Mouse (Mus musculus) limb, embryonic 12.5 days (tissue): ENCODE measurements at regions not wholly inside any gene's neighbourhood (a gene's known extent, or its start where the extent isn't known, plus 50 kb on each side); places are given as distances from the start of the nearest gene placed in this dataset.

Source experiments
- ATAC-seq: fragments of 200-750 bp; cut with Nextera tagmentation; 2 replicates; pipeline ENCODE4 v1.8.0; 2017; ENCODE audit warnings: low read depth, moderate TSS enrichment; ENCODE audit not compliant: insufficient number of reproducible peaks, insufficient read depth, low FRiP score, low TSS enrichment
- H3K27ac ChIP-seq: fragments of 300-500 bp; sonication (generic); 2 replicates; pipeline ENCODE4 v1.5.1; 2016; ENCODE audit warnings: mild to moderate bottlenecking, moderate library complexity
- H3K27me3 ChIP-seq: fragments of 300-500 bp; sonication (generic); 2 replicates; pipeline ENCODE4 v1.6.1; 2016; ENCODE audit warnings: mild to moderate bottlenecking, moderate library complexity
- H3K36me3 ChIP-seq: fragments of 300-500 bp; sonication (generic); 2 replicates; pipeline ENCODE4 v1.6.1; 2016; ENCODE audit warnings: mild to moderate bottlenecking, moderate library complexity
- H3K4me1 ChIP-seq: fragments of 300-500 bp; sonication (generic); replicated peaks from 2 replicates; pipeline ENCODE4 v1.6.1; 2016
- H3K4me2 ChIP-seq: fragments of 300-500 bp; sonication (generic); 2 replicates; pipeline ENCODE4 v1.6.1; 2016; ENCODE audit warnings: mild to moderate bottlenecking, moderate library complexity
- H3K4me3 ChIP-seq: fragments of 300-500 bp; sonication (generic); replicated peaks from 2 replicates; pipeline ENCODE4 v1.5.1; 2016; ENCODE audit warnings: mild to moderate bottlenecking
- H3K9ac ChIP-seq: fragments of 300-500 bp; sonication (generic); replicated peaks from 2 replicates; pipeline ENCODE4 v1.6.1; 2016; ENCODE audit warnings: mild to moderate bottlenecking, moderate library complexity
- H3K9me3 ChIP-seq: fragments of 300-500 bp; sonication (generic); 2 replicates; pipeline ENCODE4 v1.6.1; 2016; ENCODE audit warnings: mild to moderate bottlenecking, moderate library complexity
- WGBS: fragments of 180-500 bp; shearing (Covaris S2); methylation state at CpG from one replicate; pipeline ENCODE4 v1.1.7; 2016; 5-methylcytosine and 5-hydroxymethylcytosine counted together

DNA sequence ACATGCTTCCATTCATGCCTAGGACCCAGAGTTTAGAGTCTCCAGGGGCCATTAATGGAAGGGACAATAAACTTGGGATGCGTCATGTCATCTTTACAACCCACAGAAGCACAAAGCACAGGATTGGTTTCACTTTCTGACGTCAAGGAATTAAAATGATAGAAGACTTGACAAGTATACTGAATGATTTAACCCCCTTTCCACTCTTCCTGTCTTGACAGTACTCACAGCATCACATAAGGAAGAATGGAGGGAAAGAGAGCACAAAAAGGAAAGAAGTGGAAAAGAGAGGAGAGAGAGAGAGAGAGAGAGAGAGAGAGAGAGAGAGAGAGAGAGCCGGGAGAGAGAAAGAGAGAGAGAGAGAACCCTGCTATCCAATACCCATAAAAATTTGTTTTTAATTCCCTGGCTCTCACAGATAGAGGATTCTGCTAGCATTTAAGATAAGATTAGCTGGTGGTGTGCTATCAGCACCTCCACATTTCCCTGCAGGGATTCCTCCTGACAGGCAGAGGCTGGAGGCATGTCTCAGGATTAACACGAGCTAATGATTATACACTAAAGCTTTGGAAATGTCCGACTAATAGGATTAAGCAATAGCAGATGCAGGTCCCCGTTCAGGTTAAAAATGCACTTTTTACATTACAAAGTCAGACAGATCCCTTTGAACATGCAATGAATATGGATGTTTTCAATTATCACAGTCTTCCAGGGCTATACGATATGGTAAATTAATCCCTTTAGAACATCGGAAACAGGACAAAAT is 210.2 kb downstream of the Olfr1505 start:
- no peak for ATAC-seq
- no peak overlapping the region for H3K27ac ChIP-seq
- no peak overlapping the region for H3K9ac ChIP-seq
- WGBS, result 6% methylated on average over 8 of the region's 8 CpGs
- H3K27me3 ChIP-seq, result peaks cover 3% of the 10 kb centered on the region; the same call in 1 of the 2 replicates
- H3K36me3 ChIP-seq, result no peaks in the 10 kb centered on the region
- no peaks in the 10 kb centered on the region for H3K9me3 ChIP-seq
- H3K4me3 ChIP-seq, result no peak overlapping the region
- peak overlapping the region; percentile 21; the same call in 1 of the 2 replicates for H3K4me2 ChIP-seq
- H3K4me1 ChIP-seq, result peaks cover 24% of the 10 kb centered on the region

GRCm38 (mm10) chr19:14124250-14124827 is 211.0 kb downstream of the Olfr1505 start:
- no peak overlapping the region for H3K27ac ChIP-seq
- no peak overlapping the region for H3K4me3 ChIP-seq
- WGBS, result 30% methylated on average over 5 of the region's 5 CpGs
- no peak overlapping the region for H3K9ac ChIP-seq
- H3K4me2 ChIP-seq, result 0 out of 2 replicates have a peak overlapping the region, but pooled peaks have one; percentile 21
- peaks cover 3% of the 10 kb centered on the region; the same call in 1 of the 2 replicates for H3K27me3 ChIP-seq
- ATAC-seq, result no peak
- H3K36me3 ChIP-seq, result no peaks in the 10 kb centered on the region
- H3K9me3 ChIP-seq, result no peaks in the 10 kb centered on the region
- H3K4me1 ChIP-seq, result peaks cover 29% of the 10 kb centered on the region

DNA sequence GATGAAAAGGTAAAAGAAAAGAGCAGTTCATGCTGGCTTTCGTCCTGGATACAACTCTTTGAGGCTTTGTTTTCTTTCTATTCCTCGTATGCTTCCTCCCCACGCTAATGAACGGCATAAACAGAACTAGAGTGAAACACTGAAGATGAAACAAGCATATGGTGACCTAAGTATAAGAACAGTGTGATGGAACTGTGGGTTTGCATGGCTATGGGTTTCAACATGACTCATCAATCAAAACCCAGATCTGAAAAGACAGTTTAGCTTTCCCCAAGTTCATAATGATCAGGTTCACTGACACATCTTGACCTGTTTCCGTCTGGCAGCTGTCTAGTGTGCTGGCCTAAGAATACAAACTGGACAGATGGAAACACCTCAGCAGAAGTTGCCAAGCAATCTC is 211.7 kb downstream of the Olfr1505 start:
- no peak overlapping the region for H3K9ac ChIP-seq
- H3K4me3 ChIP-seq, result no peak overlapping the region
- peaks cover 3% of the 10 kb centered on the region; the same call in 1 of the 2 replicates for H3K27me3 ChIP-seq
- H3K36me3 ChIP-seq, result no peaks in the 10 kb centered on the region
- no peak overlapping the region for H3K27ac ChIP-seq
- WGBS, result 67% methylated on average over 5 of the region's 5 CpGs
- peaks cover 29% of the 10 kb centered on the region for H3K4me1 ChIP-seq
- ATAC-seq, result no peak
- no peak overlapping the region for H3K4me2 ChIP-seq
- no peaks in the 10 kb centered on the region for H3K9me3 ChIP-seq

DNA sequence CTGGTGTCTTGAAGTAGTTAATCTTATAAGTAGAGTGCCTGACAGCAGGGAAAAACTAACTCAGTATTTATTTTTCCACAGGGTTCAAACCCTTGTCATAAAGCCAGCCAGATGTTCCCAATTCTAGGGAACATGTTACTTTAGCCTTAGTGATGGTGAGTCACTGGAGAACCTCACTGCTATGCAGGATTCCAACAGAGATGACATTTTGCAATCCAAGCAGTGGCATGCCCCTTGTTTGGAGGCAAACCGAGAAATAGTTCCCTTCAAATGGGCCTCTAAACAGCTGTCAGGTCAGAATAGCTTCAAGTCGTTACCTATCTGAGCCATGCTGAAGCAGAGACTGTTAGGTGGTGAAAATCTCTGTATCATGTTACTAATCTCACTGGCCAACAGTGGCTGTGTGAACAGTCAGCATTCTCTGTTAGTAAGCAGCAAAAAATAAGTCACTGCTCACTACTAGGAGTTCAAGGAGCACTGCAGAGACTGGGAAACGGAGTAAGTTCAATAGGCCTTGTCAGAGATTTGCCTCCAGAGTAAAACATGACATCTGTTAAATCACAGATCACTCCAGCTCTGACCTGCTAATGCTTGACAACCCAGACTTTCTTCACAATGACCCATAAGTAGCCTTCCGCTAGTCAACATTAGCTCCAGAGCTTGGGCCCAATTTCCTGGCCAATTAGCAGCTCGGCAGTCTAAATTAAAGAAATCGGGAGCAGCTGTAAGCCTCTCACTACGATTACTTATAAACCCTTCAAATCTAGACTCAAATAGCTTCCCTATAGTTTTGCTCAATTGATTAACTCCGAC is 215.3 kb downstream of the Olfr1505 start:
- peak; percentile 59 for ATAC-seq
- 12% methylated on average over 8 of the region's 8 CpGs for WGBS
- no peaks in the 10 kb centered on the region for H3K27me3 ChIP-seq

GRCm38 (mm10) chr19:14161217-14161616 is 247.9 kb downstream of the Olfr1505 start:
- ATAC-seq, result no peak
- Histone ChIP-seq H3K9ac (no peak overlapping the region), H3K4me1 (no peaks in the 10 kb centered on the region), H3K36me3 (no peaks in the 10 kb centered on the region), H3K4me2 (no peak overlapping the region), H3K9me3 (no peaks in the 10 kb centered on the region), H3K4me3 (no peak overlapping the region), H3K27ac (no peak overlapping the region), H3K27me3 (no peaks in the 10 kb centered on the region)
- WGBS, result 69% methylated on average over 3 of the region's 3 CpGs

More for the DNA sequence above, 215.3 kb downstream of the Olfr1505 start:
- Histone ChIP-seq H3K9ac (no peak overlapping the region), H3K4me3 (no peak overlapping the region), H3K9me3 (no peaks in the 10 kb centered on the region), H3K27ac (peak overlapping the region; percentile 35; the same call in 1 of the 2 replicates), H3K4me2 (no peak overlapping the region), H3K4me1 (peaks cover 24% of the 10 kb centered on the region), H3K36me3 (no peaks in the 10 kb centered on the region)

DNA sequence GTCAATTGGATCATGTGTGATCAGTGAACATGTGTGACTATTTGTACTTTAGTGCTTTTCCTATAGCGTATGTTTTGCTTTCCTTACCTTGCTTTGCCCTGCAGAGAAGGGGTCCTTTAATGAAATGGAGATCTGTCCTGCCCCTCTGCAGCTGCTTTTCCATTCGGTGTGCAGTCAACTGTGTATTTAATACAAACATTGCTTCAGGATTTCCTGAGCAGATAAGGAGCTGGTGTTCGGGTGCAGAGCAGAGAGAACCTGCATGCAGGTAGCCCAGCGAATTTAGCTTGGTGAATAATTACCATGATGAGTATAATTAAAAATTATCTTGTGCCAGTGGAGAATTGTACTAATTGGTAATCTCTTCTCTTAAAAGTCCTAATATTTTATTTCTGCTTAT is 249.4 kb downstream of the Olfr1505 start:
- WGBS, result 66% methylated on average over 4 of the region's 4 CpGs
- H3K4me1 ChIP-seq, result no peaks in the 10 kb centered on the region

DNA sequence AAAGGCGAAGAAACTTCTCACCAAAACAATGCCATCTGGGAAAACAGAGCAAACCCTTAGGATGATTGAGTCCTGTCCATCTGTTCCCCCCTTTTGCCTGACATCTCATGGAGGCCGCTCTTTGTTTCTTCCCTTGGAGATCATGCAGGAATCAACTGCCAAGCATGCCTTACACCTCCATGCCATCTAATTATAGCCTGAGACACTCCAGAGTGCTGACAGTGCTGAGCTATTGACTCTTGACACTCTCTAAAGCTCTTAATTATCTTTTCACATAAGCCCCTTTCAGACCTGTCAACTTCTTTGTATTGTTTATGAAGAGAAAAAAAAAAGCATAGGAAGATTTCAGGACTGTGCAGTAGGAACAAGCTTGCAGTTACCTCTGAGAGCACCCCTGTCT is 252.4 kb downstream of the Olfr1505 start:
- no peak for ATAC-seq
- no peaks in the 10 kb centered on the region for H3K4me1 ChIP-seq
- H3K9me3 ChIP-seq, result no peaks in the 10 kb centered on the region
- no peak overlapping the region for H3K4me3 ChIP-seq
- no peaks in the 10 kb centered on the region for H3K27me3 ChIP-seq
- no peak overlapping the region for H3K27ac ChIP-seq
- WGBS, result 80% methylated on average over 2 of the region's 2 CpGs
- no peaks in the 10 kb centered on the region for H3K36me3 ChIP-seq
- H3K4me2 ChIP-seq, result no peak overlapping the region
- no peak overlapping the region for H3K9ac ChIP-seq

More for the DNA sequence above, 249.4 kb downstream of the Olfr1505 start:
- no peak for ATAC-seq
- Histone ChIP-seq H3K36me3 (no peaks in the 10 kb centered on the region), H3K4me3 (no peak overlapping the region), H3K9me3 (no peaks in the 10 kb centered on the region), H3K27me3 (no peaks in the 10 kb centered on the region), H3K27ac (no peak overlapping the region), H3K4me2 (no peak overlapping the region), H3K9ac (no peak overlapping the region)

DNA sequence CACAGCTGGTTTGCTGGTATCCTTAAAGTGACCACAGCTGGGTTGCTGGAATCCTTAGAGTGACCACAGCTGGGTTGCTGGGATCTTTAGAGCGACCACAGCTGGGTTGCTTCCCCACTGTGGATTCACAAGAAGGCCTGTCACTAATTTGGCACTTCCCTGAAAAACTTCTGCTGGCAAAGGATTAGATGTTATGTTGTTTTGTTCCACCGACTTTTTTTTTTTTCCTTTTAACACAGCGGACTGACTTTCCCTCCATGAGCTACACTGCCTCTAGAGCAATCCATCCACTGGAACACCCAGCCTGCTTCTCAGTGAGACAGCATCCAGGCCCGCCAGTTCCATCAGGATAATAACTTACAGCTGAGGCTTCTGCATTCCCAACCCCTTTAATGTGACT is 266.9 kb downstream of the Olfr1505 start:
- no peak overlapping the region for H3K4me2 ChIP-seq
- no peaks in the 10 kb centered on the region for H3K27me3 ChIP-seq
- no peak overlapping the region for H3K4me3 ChIP-seq
- 13% methylated on average over 4 of the region's 4 CpGs for WGBS
- H3K9ac ChIP-seq, result no peak overlapping the region
- no peaks in the 10 kb centered on the region for H3K36me3 ChIP-seq
- no peak for ATAC-seq
- no peak overlapping the region for H3K27ac ChIP-seq
- H3K9me3 ChIP-seq, result no peaks in the 10 kb centered on the region
- peaks cover 3% of the 10 kb centered on the region; the same call in 1 of the 2 replicates for H3K4me1 ChIP-seq

DNA sequence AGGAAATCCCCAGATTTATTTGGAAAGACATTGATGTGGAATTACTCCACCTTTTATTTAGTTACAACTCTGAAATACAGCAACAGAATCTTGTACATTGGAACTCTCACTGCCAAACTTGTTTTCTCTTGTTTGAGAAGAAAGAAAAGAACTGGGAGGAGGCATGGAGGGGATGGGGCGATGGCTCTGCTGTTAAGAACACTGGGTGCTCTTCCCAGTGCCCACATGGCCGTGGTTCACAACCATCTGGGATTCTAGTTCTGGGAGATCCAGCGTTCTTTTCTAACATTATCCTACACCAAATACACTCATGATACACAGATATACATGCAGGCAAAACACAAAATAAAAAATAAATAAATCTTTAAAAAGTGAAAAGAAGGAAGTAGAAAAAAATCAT is 267.6 kb downstream of the Olfr1505 start:
- Histone ChIP-seq H3K27ac (no peak overlapping the region), H3K4me3 (no peak overlapping the region), H3K4me1 (peaks cover 3% of the 10 kb centered on the region; the same call in 1 of the 2 replicates), H3K9me3 (no peaks in the 10 kb centered on the region), H3K27me3 (no peaks in the 10 kb centered on the region), H3K36me3 (no peaks in the 10 kb centered on the region), H3K4me2 (no peak overlapping the region), H3K9ac (no peak overlapping the region)
- no peak for ATAC-seq
- 63% methylated on average over 3 of the region's 3 CpGs for WGBS

DNA sequence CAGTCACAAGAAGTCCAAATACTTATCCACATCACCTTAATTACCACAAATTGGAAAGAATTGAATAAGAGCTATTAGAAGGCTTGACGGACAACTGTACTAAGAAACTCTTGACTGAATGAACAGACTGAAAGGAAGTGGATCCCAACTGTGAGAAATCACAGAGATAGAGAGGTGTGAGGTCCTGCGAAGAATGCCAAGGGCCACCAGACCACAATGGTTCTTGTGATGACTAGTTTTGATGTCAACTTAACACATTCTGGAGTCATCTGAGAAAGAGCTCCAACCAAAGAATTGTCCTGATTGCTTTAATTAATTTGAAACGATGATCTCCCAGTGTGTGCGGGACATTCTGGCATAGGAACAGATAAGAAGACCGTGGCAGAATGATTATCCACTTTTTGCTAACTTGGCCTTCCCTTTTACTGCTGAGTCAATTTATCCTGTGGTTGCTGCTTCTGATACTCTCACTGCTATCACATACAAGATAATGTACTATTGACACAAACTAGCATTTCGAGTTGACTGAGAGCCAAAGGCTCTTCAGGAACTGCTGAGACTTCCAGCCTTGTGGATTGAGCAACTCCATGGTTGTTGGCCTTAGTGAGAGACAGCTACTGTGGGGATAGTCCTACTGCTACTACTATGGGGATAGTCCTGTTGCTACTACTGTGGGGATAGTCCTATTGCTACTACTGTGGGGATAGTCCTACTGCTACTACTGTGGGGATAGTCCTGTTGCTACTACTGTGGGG is 268.5 kb downstream of the Olfr1505 start:
- no peaks in the 10 kb centered on the region for H3K27me3 ChIP-seq
- 86% methylated on average over 6 of the region's 6 CpGs for WGBS
- H3K9me3 ChIP-seq, result no peaks in the 10 kb centered on the region
- no peak overlapping the region for H3K4me3 ChIP-seq
- ATAC-seq, result no peak
- no peak overlapping the region for H3K9ac ChIP-seq
- H3K27ac ChIP-seq, result no peak overlapping the region
- H3K4me1 ChIP-seq, result peaks cover 3% of the 10 kb centered on the region; the same call in 1 of the 2 replicates
- no peaks in the 10 kb centered on the region for H3K36me3 ChIP-seq
- no peak overlapping the region for H3K4me2 ChIP-seq
